Mouse (Mus musculus) left cerebral cortex, postnatal 14 days (tissue): Measurements from ENCODE around the gene Ldhc. TPM values are rescaled to one million over a fixed set of nuclear protein-coding genes. Genes with fewer than 3 reads are reported as not detected.

Experiments used
- DNase-seq, 2 experiments: peaks; one replicate each; pipeline ENCODE4 v3.0.0; 2021 to 2022; ENCODE audit warnings: low spot score in 2 of 2, mixed read lengths in 1 of 2
- intact Hi-C: fragments of 180-260 bp; cut with DNase I; formaldehyde crosslinking; loops from one replicate; pipeline ENCODE4 v1.15.1; 2025
- total RNA-seq, 2 experiments: library from RNA; stranded (reverse); gene quantifications; 2 replicates each; pipeline ENCODE4 v1.2.3; 2021

Gene Ldhc
- total RNA-seq, 2 experiments from 2014 or later, result not detected

DNA sequence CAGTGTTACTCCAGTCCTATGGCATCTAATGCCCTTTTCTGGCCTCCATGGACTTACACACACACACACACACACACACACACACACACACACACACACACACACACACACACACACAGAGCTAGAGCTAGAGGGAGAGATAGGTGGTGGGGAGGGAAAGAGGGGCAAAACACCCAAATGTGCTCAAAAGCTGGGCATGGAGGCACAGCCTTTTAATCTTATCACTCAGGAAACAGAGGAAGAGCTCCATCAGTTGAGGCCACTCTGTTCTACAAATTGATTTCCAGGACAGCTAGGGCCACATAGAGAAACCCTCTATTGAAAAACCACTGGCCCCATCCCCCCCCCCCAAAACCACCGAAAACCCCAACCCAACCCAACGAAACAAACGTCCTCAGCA is 22.3 kb downstream of the Ldhc start:
- DNase-seq, result no peak
- intact Hi-C loops, result no loop called here

DNA sequence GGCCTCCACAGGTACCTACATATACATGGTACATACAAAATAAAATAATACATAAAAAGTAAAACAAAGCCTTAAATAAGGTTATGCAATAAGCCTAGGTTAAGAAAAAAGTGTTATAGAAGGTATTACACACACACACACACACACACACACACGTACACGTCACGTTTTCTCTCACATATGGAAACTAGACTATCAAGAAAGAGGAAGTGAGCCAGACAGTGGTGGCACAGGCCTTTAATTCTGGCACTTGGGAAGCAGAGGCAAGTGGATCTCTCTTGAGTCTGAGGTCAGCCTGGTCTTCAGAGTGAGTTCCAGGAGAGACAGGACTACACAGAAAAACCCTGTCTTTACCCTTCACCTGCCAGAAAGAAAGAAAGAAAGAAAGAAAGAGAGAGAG is 34.5 kb downstream of the Ldhc start:
- intact Hi-C loops, result no loop called here
- no peak for DNase-seq

DNA sequence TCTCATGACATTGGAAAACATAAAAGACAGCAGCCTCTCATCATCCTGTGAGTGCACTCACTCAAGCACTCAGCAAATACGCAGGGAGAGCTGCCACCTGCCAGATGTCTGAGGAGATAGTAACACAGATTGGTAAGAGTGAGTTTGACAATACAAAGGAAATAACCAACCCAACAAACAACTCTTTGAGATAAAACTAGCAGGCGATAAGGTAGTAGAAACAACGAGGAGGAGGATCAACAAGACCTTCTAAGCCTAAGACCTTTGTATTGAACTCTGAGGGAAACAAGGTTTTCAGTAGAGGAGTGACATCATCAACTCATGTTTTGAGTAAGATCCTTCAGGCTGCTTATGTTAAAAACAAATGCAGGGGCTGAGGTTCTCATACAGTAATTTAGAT is 38.3 kb downstream of the Ldhc start:
- intact Hi-C loops, result no loop called here

DNA sequence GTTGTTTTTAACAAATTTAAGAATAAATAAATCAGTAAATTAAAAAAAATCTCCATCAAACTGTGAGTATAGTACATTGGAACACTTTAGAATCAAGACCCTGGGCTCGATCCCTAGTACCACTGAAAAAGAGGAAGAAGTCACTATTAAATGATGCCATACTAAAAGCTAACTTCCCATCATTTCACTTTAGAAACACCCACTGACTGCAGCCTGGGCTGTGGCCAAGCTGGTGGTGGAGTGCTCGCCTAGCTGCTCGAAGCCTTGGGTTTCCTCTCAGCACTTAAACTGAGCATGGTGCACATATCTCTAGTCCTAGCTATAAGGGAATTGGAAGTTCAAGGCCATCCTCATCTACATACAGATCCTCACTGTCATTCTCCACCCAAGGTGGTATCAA is 50.2 kb downstream of the Ldhc start:
- DNase-seq, result no peak
- intact Hi-C loops, result no loop called here

More for the DNA sequence above, 38.3 kb downstream of the Ldhc start:
- DNase-seq, result no peak

DNA sequence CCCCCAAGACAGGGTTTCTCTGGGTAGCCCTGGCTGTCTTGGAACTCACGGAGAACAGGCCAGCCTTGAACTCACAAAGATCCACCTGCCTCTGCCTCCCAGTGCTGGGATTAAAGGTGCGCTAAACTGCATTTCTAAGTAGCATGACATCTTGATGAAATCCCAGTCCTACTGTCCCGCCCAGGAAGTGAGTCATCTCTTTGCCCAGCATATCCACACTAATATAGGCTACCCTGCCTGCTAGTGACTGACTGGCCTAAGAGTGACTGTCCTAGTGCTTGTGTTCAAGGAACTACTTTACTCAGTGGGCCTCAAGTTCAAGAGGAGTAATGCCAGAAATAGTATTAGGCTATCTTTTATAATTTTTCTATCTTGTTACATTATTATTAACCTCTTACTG is 55.4 kb downstream of the Ldhc start:
- intact Hi-C loops, result no loop called here
- DNase-seq, result no peak

DNA sequence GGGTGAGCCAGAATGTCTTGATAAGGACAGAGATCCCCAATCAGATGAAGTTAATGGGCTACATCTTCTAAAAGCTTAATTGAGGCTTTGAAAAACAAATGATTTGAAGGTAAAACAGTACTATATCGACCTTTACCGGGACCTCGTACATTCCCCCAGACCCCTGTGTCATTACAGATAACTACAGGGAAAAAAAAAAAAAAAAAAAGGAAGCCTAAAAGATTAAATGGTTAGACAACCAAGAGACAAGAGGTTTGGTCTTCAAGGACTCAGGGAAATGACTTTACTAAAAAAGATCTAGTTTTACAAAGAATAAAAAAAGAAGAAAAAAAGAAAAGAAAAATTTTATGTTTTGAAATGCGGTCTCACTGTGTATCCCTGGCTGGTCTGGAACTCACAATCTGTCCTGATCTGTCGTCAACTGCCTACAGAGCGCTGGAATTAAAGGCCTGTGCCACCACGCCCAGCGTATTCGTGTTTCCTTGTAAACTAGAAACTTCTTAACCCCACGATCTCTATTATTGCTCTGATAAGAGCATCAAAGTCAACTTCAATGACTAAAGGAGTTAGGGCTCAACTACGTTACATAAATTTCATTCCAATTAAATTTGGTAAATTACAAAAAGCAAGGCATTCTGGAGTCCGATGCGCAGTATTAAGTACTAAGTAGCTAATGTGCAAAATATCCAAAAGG is 57.8 kb downstream of the Ldhc start:
- intact Hi-C loops, result no loop called here
- DNase-seq, result no peak

DNA sequence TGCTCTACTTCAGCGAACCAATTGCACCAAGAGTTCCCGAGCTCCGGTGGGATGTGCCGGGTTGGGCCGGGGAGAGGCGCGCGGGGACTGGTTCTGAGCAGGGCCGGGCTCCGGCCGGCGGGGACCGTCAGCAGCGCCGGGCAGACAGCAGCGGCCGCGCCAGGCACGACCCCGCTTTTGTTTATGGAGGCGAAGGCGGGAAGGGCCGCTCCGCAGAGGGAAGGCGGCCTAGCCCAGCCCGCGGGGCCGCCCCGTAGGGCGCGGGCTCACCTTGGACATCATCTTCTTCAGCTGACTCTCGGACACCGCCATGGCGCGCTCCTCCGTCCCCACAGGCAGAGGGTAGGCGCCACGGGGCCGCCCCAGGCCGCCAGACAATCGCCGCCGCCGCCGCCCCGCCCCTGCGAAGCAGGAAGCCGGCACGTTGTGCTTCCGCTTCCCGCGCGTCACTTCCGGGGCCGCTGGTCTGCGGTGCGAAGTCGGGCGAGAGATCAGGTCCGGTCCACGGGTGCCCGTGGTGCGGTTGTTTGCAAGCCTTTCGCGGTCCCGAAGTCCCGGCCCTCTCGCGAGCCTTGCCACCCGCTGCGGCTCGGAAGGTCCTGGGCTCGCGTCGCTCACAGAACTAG is 58.7 kb downstream of the Ldhc start, which contains the start of gene Tsg101:
TSS of gene Tsg101 (minus strand) at position 419 of the 626 bp plus-strand sequence.
- DNase-seq, result peak; percentile 86 to 90
- intact Hi-C loops, result no loop called here

DNA sequence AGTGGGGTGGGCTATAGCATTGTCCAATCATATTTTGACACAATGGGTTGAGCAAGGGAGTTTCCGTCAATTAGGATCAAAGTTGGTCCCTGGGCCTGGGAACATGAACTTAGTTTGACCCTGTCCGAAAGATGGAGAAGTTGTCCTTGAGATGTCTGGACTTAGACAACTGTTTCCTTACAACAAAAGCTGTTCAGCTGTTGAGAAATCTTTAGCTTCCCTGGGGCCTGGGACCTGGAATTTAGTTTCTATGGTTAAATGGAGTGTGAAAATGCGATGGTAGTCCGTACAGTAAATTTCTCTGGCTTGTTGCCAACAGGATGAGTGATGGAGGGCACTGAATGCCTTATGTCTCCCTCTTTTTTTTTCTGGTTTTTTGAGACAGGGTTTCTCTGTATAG is 61.1 kb downstream of the Ldhc start:
- intact Hi-C loops, result no loop called here
- DNase-seq, result no peak

Other genes with a start within 250 kb of the Ldhc start
- 10 to 100 TPM; 57.2 to 66.4 TPM for gene Sergef, start 221.4 kb upstream of the Ldhc start, total RNA-seq
- gene Tph1, start 188.7 kb upstream of the Ldhc start, total RNA-seq, result under 1 TPM; 0.27 to 0.31 TPM
- gene Saal1, start 150.5 kb upstream of the Ldhc start, total RNA-seq, result 1 to 10 TPM; 7.2 to 8.5 TPM
- not detected for gene Saa3, start 145.5 kb upstream of the Ldhc start, total RNA-seq
- not detected for gene Saa4, start 128.6 kb upstream of the Ldhc start, total RNA-seq
- gene Saa1, start 118.2 kb upstream of the Ldhc start, total RNA-seq, result not detected
- not detected for gene Saa2, start 109.4 kb upstream of the Ldhc start, total RNA-seq
- 10 to 100 TPM; 11.4 to 13.7 TPM for gene Hps5, start 65.1 kb upstream of the Ldhc start, total RNA-seq
- 10 to 100 TPM; 37.0 to 39.3 TPM for gene Gtf2h1, start 65.1 kb upstream of the Ldhc start, total RNA-seq
- gene Ldha, start 19.7 kb upstream of the Ldhc start, total RNA-seq, result 100 to 1,000 TPM; 497 to 507 TPM
- 10 to 100 TPM; 74.0 to 76.5 TPM for gene Tsg101, start 58.8 kb downstream of the Ldhc start, total RNA-seq
- 1 to 10 TPM; 9.6 to 10.0 TPM for gene Uevld, start 97.3 kb downstream of the Ldhc start, total RNA-seq
- gene Gm9999, start 122.4 kb downstream of the Ldhc start, total RNA-seq, result not detected
- gene Spty2d1, start 147.2 kb downstream of the Ldhc start, total RNA-seq, result 10 to 100 TPM; 10.6 to 11.0 TPM
- gene Tmem86a, start 189.4 kb downstream of the Ldhc start, total RNA-seq, result 10 to 100 TPM; 17.4 to 18.8 TPM